Mouse (Mus musculus): ENCODE data around the gene Icmt.

Gene Icmt

GRCm38 (mm10) chr4:152296874-152297861 lies at the start of gene Icmt:
Gene Icmt (plus strand): TSS chr4:152297227.
- ATAC-seq (ENCODE audit: insufficient number of reproducible peaks, low FRiP score, low TSS enrichment): peak; percentile 89

DNA sequence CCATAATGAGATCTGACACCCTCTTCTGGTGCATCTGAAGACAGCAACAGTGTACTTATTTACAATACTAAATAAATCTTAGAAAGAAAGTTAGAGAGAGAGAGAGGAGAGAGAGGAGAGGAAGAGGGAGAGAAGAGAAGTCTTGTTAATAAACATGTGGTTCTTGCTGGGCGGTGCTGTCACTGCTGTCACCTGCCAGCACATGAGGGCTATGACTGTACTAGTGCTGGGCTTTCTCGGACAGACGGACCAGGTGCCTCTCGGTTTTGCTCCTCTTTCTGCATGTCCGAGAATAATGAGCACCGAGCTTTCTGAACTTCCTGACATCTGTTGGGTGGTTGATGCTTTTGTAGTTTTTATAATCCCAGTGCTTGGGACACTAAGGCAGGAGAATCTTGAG lies 46.4 kb upstream of the Icmt start:
- ATAC-seq (ENCODE audit: insufficient number of reproducible peaks, low FRiP score, low TSS enrichment): no peak

- ATAC-seq (ENCODE audit: insufficient number of reproducible peaks, low FRiP score, low TSS enrichment): no peak
Measured at GRCm38 (mm10) chr4:152253183-152253759, 43.8 kb upstream of the Icmt start.

DNA sequence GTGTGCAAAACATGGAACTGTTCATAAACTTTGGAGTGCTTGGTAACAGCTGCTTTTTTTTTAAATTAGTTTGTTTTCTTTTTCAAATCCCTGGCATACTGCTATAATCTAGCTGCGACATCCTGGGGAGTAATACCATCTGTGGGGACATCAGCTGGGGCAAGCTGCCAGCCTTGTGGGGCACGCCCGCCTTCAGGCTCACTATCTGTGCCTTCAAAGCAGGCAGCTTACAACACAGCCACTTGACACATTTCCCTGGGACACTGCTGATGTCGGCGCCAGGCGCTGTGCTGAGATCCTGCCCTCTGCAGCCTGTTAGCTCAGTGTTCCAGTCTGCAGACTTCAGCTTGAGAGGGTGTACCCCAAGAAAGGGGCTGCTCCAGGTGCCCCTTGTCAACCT lies 40.0 kb upstream of the Icmt start:
- peak; percentile 47; the same call in 1 of the 2 replicates for ATAC-seq (ENCODE audit: insufficient number of reproducible peaks, low FRiP score, low TSS enrichment)

- no peak for ATAC-seq (ENCODE audit: insufficient number of reproducible peaks, low FRiP score, low TSS enrichment)
Measured at GRCm38 (mm10) chr4:152260451-152260850, 36.6 kb upstream of the Icmt start.

GRCm38 (mm10) chr4:152262187-152262586 lies 34.8 kb upstream of the Icmt start:
- ATAC-seq (ENCODE audit: insufficient number of reproducible peaks, low FRiP score, low TSS enrichment): no peak

DNA sequence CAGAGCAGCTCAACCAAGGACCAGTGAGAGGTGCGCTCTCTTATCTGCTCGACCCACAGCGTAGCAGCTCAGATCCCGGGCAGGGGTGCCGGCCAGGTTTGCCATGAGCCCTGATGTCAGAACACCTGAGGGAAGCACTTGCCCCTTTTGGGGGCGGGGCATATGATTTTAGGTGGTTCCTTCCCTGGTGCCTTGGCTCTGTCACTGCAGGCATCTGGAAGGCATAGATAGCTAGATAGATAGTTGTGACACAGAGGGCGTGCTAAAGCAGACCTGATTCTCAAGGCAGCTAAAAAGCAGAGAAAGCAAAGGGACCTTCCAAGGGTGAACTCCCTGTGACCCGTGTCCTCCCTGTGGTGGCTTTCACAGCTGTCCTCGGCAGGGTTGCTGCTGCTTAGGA lies 33.9 kb upstream of the Icmt start:
- no peak for ATAC-seq (ENCODE audit: insufficient number of reproducible peaks, low FRiP score, low TSS enrichment)

DNA sequence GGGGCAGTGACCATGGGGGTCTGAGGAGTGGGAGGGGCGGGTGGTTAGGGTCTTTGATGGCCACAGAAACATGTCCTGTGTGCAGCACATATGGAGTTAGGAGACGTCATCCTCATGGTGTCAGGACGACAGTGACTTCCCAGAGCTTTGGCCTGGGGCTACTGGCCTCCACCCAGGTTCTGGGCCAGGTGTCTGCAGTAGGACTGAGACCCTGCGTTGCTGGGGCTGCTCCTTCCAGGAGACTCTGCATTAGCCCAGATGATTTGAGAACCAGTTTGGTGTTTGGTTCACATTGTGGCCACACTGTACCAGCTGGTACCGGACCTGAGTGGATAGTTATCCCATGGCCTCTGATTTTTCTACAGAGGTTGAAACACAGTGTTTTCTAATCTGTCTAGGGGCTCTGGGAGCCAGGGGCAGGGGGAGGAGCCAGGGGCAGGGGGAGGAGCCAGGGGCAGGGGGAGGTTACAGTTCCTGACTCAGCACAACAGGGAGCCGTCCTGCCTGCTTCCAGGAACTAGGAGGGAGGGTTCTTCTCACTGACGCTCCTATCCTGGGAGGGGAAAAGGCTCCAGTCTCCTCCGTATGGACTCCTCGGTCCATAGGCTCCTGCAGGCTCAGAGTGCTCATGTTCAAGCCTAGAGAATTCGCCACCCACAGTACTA lies 33.4 kb upstream of the Icmt start:
- ATAC-seq (ENCODE audit: insufficient number of reproducible peaks, low FRiP score, low TSS enrichment): no peak

- ATAC-seq (ENCODE audit: insufficient number of reproducible peaks, low FRiP score, low TSS enrichment): no peak
Measured at GRCm38 (mm10) chr4:152264177-152264530, 32.9 kb upstream of the Icmt start.

DNA sequence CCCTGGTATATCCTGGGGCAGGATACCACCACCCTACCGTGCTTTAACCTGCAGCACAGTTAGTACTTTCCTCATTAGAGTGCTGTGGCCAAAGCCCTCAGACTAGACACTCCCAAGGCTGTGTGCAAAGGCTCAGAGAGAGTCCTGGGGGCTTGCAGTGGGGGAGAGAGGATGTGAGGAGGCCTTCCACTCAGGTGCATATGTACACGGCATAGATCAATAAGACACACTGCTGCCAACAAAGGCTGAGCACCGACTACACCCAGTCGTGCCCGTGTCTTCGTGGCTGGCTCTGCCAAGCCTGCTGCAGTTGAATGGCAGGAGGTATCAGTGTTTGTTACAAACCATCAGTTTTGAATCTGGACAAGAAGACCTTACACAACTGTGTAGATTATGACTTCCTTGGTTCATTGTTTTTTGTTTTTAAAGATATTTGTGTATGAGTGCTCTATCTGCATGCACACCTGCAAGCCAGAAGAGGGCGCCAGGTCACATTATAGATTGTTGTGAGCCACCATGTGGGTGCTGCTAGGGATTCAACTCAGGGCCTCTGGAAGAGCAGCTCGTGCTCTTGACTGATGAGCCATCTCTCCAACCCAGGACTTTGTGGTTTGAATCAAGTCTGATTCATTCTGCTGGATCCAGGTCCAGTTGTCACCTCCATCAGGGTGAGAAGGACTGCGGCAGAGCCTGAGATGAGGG lies 32.0 kb upstream of the Icmt start:
- ATAC-seq (ENCODE audit: insufficient number of reproducible peaks, low FRiP score, low TSS enrichment): no peak

- ATAC-seq (ENCODE audit: insufficient number of reproducible peaks, low FRiP score, low TSS enrichment): no peak
Measured at GRCm38 (mm10) chr4:152265791-152266190, 31.2 kb upstream of the Icmt start.

DNA sequence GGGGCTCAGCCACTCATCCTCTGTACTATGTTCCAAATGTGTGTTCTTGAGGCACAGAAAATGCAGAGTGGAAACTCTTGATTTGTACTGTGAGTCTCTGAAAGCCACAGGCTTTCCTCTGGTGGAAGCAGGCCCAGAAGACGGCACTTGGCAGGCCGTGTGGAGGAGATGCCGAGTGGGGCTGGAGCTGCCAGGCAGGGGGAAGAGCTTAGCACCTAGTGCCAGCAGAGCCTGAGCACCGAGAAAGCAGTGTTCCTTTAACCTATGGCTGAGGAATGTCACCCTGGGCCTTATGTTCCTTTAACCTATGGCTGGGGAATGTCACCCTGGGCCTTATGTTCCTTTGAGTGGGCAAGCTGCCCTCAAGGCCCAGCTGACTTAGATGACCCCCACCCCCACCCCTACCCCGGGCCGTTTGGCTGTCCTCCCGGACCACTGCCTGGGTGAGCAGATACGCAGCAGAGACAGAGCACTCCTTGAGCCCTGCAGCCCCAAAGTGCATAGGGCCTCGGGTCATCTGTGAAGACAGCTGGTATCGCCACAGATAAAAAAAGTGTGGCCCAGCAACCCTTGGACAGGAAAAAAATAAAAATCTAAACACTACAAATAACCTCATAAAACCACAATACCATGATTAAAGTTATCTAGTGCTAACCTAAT lies 30.7 kb upstream of the Icmt start:
- ATAC-seq (ENCODE audit: insufficient number of reproducible peaks, low FRiP score, low TSS enrichment): no peak

DNA sequence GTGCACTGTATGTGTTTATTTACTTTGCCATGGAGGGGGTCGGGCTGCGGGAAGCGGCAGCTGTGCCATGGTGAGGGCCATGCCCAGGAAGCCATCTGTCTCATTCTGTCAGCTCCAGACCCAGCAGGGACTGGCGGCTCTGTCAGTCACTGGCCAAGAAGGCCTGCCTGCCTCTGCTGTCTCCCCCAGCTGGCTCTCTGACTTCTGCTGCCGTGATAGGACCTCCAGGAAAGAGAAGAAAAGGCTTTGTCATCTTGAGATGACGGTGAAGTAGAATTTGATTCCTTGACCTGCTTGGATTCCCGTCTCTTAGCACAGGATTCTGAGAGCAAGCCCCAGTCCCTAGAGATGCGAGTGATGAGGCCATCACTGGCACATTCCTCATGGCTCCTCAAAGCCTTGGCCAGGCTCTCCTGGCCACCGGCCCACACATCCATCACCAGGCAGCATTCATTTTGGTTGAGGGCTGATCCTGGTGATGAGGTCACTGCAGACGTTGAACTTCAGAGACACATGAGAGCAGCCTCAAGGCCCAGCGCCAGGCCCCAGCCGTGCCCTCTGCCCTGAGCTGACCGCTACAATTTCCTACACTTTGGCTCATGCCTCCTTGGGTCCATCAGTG lies 29.2 kb upstream of the Icmt start:
- ATAC-seq (ENCODE audit: insufficient number of reproducible peaks, low FRiP score, low TSS enrichment): peak; percentile 59; the same call in 1 of the 2 replicates

DNA sequence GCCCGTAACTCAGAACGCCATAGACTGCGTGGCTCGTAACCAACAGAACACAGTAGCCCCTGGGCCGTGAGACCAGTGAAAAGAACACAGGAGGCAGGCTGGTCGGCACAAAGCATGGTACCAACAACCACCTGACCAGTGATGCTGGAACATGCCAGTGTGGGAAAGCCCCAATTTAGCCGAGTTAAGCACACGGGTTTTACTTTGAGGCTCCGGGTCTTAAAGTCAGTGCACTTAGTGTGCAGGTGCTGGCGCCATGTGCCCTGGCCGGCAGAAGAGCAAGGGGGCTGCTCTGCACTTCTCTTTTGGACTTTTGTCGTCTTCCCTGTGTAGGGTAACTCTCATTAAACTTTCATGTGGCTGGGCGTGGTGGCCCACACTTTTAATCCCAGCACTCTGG lies 27.1 kb upstream of the Icmt start:
- no peak for ATAC-seq (ENCODE audit: insufficient number of reproducible peaks, low FRiP score, low TSS enrichment)

DNA sequence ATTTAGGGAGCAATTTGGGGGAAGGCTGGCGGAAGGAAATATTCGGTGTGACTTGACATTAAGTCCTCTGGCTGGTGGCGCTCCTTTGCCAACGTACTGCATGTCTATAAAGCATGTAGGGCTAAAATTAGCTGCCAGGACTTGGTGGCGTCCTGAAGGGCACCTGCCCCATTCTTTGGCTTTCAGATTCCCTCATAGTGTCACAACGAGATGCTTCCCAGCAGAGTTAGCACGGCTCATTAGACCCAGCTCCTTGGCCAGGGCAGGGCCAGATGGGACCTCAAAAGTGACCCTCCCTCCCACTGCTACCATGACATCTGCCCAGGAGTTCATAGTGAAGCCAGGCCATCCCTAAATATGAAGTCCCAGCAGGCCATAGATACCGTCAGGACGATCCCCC lies 26.4 kb upstream of the Icmt start:
- no peak for ATAC-seq (ENCODE audit: insufficient number of reproducible peaks, low FRiP score, low TSS enrichment)

- ATAC-seq (ENCODE audit: insufficient number of reproducible peaks, low FRiP score, low TSS enrichment): no peak
Measured at GRCm38 (mm10) chr4:152271334-152271733, 25.7 kb upstream of the Icmt start.

DNA sequence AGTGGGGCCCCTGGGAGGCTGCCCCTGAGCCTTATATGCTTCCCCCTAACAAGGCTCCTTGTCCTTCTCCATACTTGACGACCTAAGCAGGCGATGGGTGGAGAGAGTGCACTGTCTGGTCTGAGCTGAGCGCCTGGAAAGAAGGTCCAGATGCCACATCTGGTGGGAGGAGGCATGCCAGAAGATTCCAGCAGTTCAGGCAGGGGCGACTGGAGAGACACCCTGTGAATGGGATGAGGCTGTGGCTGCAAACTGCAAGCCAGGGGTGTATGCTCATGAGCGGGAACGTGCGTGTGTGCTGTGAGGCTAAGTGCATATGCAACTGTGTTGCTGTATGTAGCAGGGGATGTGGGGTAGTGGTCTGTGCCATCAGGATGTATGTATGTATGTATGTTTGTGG lies 25.0 kb upstream of the Icmt start:
- ATAC-seq (ENCODE audit: insufficient number of reproducible peaks, low FRiP score, low TSS enrichment): no peak

- no peak for ATAC-seq (ENCODE audit: insufficient number of reproducible peaks, low FRiP score, low TSS enrichment)
Measured at GRCm38 (mm10) chr4:152272449-152273049, 24.5 kb upstream of the Icmt start.

- no peak for ATAC-seq (ENCODE audit: insufficient number of reproducible peaks, low FRiP score, low TSS enrichment)
Measured at GRCm38 (mm10) chr4:152273191-152273590, 23.8 kb upstream of the Icmt start.
